10 mouse cellular contexts compared by ENCODE assay signal in the genomic region with DNA sequence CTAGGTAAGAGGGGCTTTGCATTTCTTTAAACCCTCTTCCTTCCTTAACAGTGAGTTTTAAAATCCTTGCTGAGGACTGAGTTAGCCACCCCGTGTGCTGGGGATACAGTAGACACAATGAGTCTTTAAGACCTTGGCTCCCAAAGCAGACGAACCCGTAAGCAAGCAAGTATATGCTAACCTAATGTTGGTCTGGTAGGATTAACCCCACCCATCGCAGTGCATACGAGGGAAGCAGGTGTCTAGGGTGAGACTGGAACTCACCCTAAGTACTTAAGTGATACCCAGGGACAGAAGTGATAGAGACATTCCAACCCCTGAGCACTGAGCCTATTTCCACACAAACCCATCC. TPM values are rescaled to one million over a fixed set of nuclear protein-coding genes. Genes with fewer than 3 reads are reported as not detected.
DNase-seq lines count a peak whose midpoint lies in the region; ATAC-seq and TF ChIP-seq lines count a peak whose summit lies in the region.
"Had no signal": no experiment of that assay in that cellular context is flagged by ENCODE, and none has a peak within 500 bp of the region (broad histone marks: within the 10 kb centered on the region; RNA-seq: fewer than 3 reads in every experiment).

No protein-coding gene starts in this region.

- no peak overlapping the region for H3K9ac ChIP-seq in embryonic facial prominence, embryonic 15.5 days
- no peak overlapping the region for H3K9ac ChIP-seq in hindbrain, embryonic 15.5 days
- peak overlapping the region; percentile 31; the same call in 1 of the 2 replicates for H3K9ac ChIP-seq in midbrain, embryonic 14.5 days (replicated peaks; ENCODE audit: low read length)

- no peak for ATAC-seq in embryonic facial prominence, embryonic 15.5 days (ENCODE audit: insufficient number of reproducible peaks, low FRiP score, low TSS enrichment, low read depth)
- no peak for ATAC-seq in hindbrain, embryonic 15.5 days (ENCODE audit: low FRiP score, low read depth)
- no peak for ATAC-seq in midbrain, embryonic 14.5 days (ENCODE audit: low FRiP score, low TSS enrichment)

- no peaks in the 10 kb centered on the region for H3K27me3 ChIP-seq in kidney, adult 2 months (replicated peaks; ENCODE audit: control insufficient read depth, insufficient read depth, low read length)
- H3K27me3 ChIP-seq in embryonic facial prominence, embryonic 15.5 days: no peaks in the 10 kb centered on the region
- no peaks in the 10 kb centered on the region for H3K27me3 ChIP-seq in hindbrain, embryonic 15.5 days
- H3K27me3 ChIP-seq in midbrain, embryonic 14.5 days (ENCODE audit: control insufficient read depth, insufficient read depth, low read length): no peaks in the 10 kb centered on the region

- no peaks in the 10 kb centered on the region for H3K36me3 ChIP-seq in kidney, adult 2 months (ENCODE audit: control insufficient read depth, insufficient read depth, low read length)
- H3K36me3 ChIP-seq in embryonic facial prominence, embryonic 15.5 days: no peaks in the 10 kb centered on the region
- no peaks in the 10 kb centered on the region for H3K36me3 ChIP-seq in hindbrain, embryonic 15.5 days
- H3K36me3 ChIP-seq in midbrain, embryonic 14.5 days (ENCODE audit: control insufficient read depth, insufficient read depth, low read length): no peaks in the 10 kb centered on the region

- DNase-seq in kidney, adult 2 months: no peak
- DNase-seq in kidney, postnatal 14 days: no peak
- no peak for DNase-seq in midbrain, embryonic 14.5 days
- no peak for DNase-seq in gastrocnemius, postnatal 25 days
- DNase-seq in lung, postnatal 14 days: no peak
- no peak for DNase-seq in adrenal gland, postnatal 36 days

- no peaks in the 10 kb centered on the region for H3K9me3 ChIP-seq in embryonic facial prominence, embryonic 15.5 days (replicated peaks)
- H3K9me3 ChIP-seq in hindbrain, embryonic 15.5 days: no peaks in the 10 kb centered on the region
- no peaks in the 10 kb centered on the region for H3K9me3 ChIP-seq in midbrain, embryonic 14.5 days (ENCODE audit: control insufficient read depth, low read length)

- no peak for TF ChIP-seq CTCF in kidney, adult 2 months (conservative IDR thresholded peaks at IDR 0.05; ENCODE audit: insufficient read depth, insufficient read length, low read depth, low read length)

- no peak for TF ChIP-seq POLR2A in kidney, adult 2 months (IDR thresholded peaks at IDR 0.05; ENCODE audit: low read depth, low read length)

- peaks cover 28% of the 10 kb centered on the region; the same call in 1 of the 2 replicates for H3K4me1 ChIP-seq in kidney, adult 2 months (ENCODE audit: control insufficient read depth, insufficient read depth, low read length)
- H3K4me1 ChIP-seq in embryonic facial prominence, embryonic 15.5 days: peaks cover 34% of the 10 kb centered on the region
- H3K4me1 ChIP-seq in hindbrain, embryonic 15.5 days (replicated peaks): peaks cover 20% of the 10 kb centered on the region
- peaks cover 6% of the 10 kb centered on the region for H3K4me1 ChIP-seq in midbrain, embryonic 14.5 days (ENCODE audit: control insufficient read depth, insufficient read depth, low read length)

- H3K27ac ChIP-seq in kidney, adult 2 months (ENCODE audit: insufficient read depth, low read depth, low read length): peak overlapping the region; percentile 98
- H3K27ac ChIP-seq in embryonic facial prominence, embryonic 15.5 days (replicated peaks): peak overlapping the region; percentile 52; the same call in 1 of the 2 replicates
- 0 out of 2 replicates have a peak overlapping the region, but pooled peaks have one; percentile 10 for H3K27ac ChIP-seq in hindbrain, embryonic 15.5 days (replicated peaks)
- H3K27ac ChIP-seq in midbrain, embryonic 14.5 days (replicated peaks; ENCODE audit: low read depth, low read length): no peak overlapping the region

- H3K4me2 ChIP-seq in embryonic facial prominence, embryonic 15.5 days (replicated peaks): peak overlapping the region; percentile 62
- H3K4me2 ChIP-seq in hindbrain, embryonic 15.5 days: peak overlapping the region; percentile 59
- peak overlapping the region; percentile 37 for H3K4me2 ChIP-seq in midbrain, embryonic 14.5 days (ENCODE audit: low read length)

- WGBS in kidney, adult 2 months: 28% methylated on average over 5 of the region's 5 CpGs
- 44% methylated on average over 5 of the region's 5 CpGs for WGBS in embryonic facial prominence, embryonic 15.5 days
- 67% methylated on average over 5 of the region's 5 CpGs for WGBS in hindbrain, embryonic 15.5 days
- WGBS in midbrain, embryonic 14.5 days: 69% methylated on average over 5 of the region's 5 CpGs

- peak overlapping the region; percentile 47 for H3K4me3 ChIP-seq in kidney, adult 2 months (ENCODE audit: insufficient read depth, low read depth, low read length)
- H3K4me3 ChIP-seq in embryonic facial prominence, embryonic 15.5 days (replicated peaks): peak overlapping the region; percentile 6; the same call in 1 of the 2 replicates
- no peak overlapping the region for H3K4me3 ChIP-seq in hindbrain, embryonic 15.5 days
- no peak overlapping the region for H3K4me3 ChIP-seq in midbrain, embryonic 14.5 days (replicated peaks; ENCODE audit: low read depth, low read length)

RNA-seq across cellular contexts. Expression of a gene that starts 12.3 kb away (rescaled TPM):
- not detected in 2 replicates for polyA plus RNA-seq in kidney, adult 2 months (2012; rRNA removed)
- polyA plus RNA-seq in embryonic facial prominence, embryonic 15.5 days (2015; fragmentation: Nextera tagmentation; extraction: Ambion mirVana): 1.6 and 2.3 TPM in 2 replicates
- polyA plus RNA-seq in hindbrain, embryonic 15.5 days (2015; fragmentation: Nextera tagmentation; extraction: Ambion mirVana): 2.1 and 4.3 TPM in 2 replicates
- not detected in 2 replicates for polyA plus RNA-seq in midbrain, embryonic 14.5 days (2014; fragmentation: Nextera tagmentation; extraction: Ambion mirVana)
- 1 to 10 TPM; 3.6 to 3.8 TPM for total RNA-seq in gastrocnemius, postnatal 25 days (2021)
- 1 to 10 TPM; 4.2 to 5.7 TPM for total RNA-seq in adrenal gland, postnatal 36 days (2021)
- polyA plus RNA-seq: gonadal fat pad, adult 2 months; spleen, adult 2 months had no signal

Comparison
In these comparisons a context has a peak if more than half of its experiments do, and no peak if none do; other contexts are left out.
1. H3K4me3 ChIP-seq: peak in kidney, adult 2 months (single experiment) and embryonic facial prominence, embryonic 15.5 days (single experiment); none in hindbrain, embryonic 15.5 days (single experiment) and midbrain, embryonic 14.5 days (single experiment).
2. Peak in every context shown above with its lines, with median percentiles within 50 percentile points of each other: H3K4me2 ChIP-seq.